Mouse (Mus musculus) stomach, postnatal 0 days (tissue): Measurements from ENCODE around the gene Wbp2.

Experiments
- CTCF ChIP-seq: IDR thresholded peaks from 2 replicates; pipeline ENCODE4 v1.5.1; 2016; ENCODE audit warnings: antibody characterized with exemption, low read depth, mild to moderate bottlenecking, moderate library complexity
- EP300 ChIP-seq: optimal IDR thresholded peaks from 2 replicates; pipeline ENCODE3; 2016; ENCODE audit warnings: antibody characterized with exemption

- TF ChIP-seq CTCF (no peak), EP300 (no peak)
These were observed 49.0 kb downstream of the Wbp2 start for GRCm38 (mm10) chr11:116037826-116038225.
